In the genomic region with DNA sequence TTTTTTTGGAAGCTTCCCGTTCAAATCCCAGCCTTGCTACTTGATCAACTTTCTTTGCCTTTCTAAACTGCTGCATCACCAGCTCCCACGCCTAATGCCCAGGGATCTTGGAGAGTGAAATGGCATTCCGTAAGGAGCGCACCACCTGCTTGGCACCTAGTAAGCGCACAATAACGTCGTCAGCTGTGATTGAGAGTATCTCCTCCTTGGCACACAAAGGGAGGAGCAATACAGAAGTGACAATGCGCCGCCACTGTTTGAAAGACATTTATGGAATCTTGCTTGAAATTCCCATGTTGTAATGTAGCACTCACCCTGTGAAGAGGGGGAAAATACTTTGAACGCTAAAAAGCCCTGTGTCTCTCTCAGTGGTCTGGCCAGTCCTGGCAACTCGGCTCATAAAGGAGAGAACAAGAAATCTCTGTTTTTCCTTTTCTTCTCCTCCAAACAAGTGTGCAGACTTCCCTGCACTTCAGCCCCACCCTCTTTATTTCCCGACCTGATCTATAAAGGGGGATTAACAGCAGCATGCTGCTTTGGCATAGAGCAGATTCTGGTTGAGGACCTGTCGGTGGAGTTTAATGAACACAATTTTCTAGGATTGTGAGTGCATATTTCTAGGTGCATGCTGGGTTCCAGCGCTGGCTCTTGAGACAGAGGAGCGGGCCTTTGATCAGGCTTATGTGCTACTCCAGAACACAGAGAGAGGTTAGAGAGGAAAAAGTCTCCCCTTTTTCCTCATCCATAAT, we compare ENCODE assay signal across 12 mouse cellular contexts.
DNase-seq lines count a peak whose midpoint lies in the region; ATAC-seq lines count a peak whose summit lies in the region.
"Had no signal": no experiment of that assay in that cellular context is flagged by ENCODE, and none has a peak within 500 bp of the region (broad histone marks: within the 10 kb centered on the region; RNA-seq: fewer than 3 reads in every experiment).

No protein-coding gene starts in this region.

- ATAC-seq in neural tube, embryonic 11.5 days (ENCODE audit: insufficient read depth, low FRiP score, low TSS enrichment): no peak
- peak; percentile 25 for ATAC-seq in forebrain, embryonic 13.5 days
- peak; percentile 38 for ATAC-seq in midbrain, embryonic 11.5 days (ENCODE audit: low FRiP score)
- no peak for ATAC-seq in liver, embryonic 12.5 days
- no peak for ATAC-seq in megakaryocyte progenitor cell, adult 5-6 weeks (replicated peaks; ENCODE audit: poor library complexity)
- no peak for ATAC-seq in megakaryocyte, adult 5-6 weeks (ENCODE audit: poor library complexity, severe bottlenecking)

- DNase-seq in neural tube, embryonic 11.5 days (ENCODE audit: low spot score): no peak
- no peak for DNase-seq in neural tube, embryonic 10.5 days (ENCODE audit: extremely low spot score, low spot score)
- peak; percentile 90 for DNase-seq in midbrain, embryonic 11.5 days (ENCODE audit: low spot score, missing footprints)
- no peak for DNase-seq in adrenal gland, postnatal 25 days
- DNase-seq: gastrocnemius, postnatal 25 days; heart, postnatal 10 days; lung, embryonic 14.5 days; right cerebral cortex, postnatal 14 days had no signal

- no peak overlapping the region for H3K4me2 ChIP-seq in neural tube, embryonic 11.5 days (ENCODE audit: low read depth)
- peak overlapping the region; percentile 45 for H3K4me2 ChIP-seq in forebrain, embryonic 13.5 days
- H3K4me2 ChIP-seq in midbrain, embryonic 11.5 days: peak overlapping the region; percentile 3; the same call in 1 of the 2 replicates
- no peak overlapping the region for H3K4me2 ChIP-seq in liver, embryonic 12.5 days
- H3K4me2 ChIP-seq: lung, embryonic 14.5 days had no signal

- H3K27me3 ChIP-seq in neural tube, embryonic 11.5 days (ENCODE audit: control insufficient read depth, insufficient read depth, low read length): no peaks in the 10 kb centered on the region
- no peaks in the 10 kb centered on the region for H3K27me3 ChIP-seq in forebrain, embryonic 13.5 days
- H3K27me3 ChIP-seq in midbrain, embryonic 11.5 days (ENCODE audit: control insufficient read depth, insufficient read depth, low read length): no peaks in the 10 kb centered on the region
- H3K27me3 ChIP-seq in liver, embryonic 12.5 days (replicated peaks): no peaks in the 10 kb centered on the region; the same call in 1 of the 2 replicates

- H3K4me3 ChIP-seq in neural tube, embryonic 11.5 days (ENCODE audit: low read depth, low read length): no peak overlapping the region
- no peak overlapping the region for H3K4me3 ChIP-seq in forebrain, embryonic 13.5 days
- no peak overlapping the region for H3K4me3 ChIP-seq in midbrain, embryonic 11.5 days (ENCODE audit: low read depth, low read length)
- H3K4me3 ChIP-seq in liver, embryonic 12.5 days: no peak overlapping the region

- no peaks in the 10 kb centered on the region for H3K9me3 ChIP-seq in neural tube, embryonic 11.5 days (ENCODE audit: control insufficient read depth, low read length)
- no peaks in the 10 kb centered on the region for H3K9me3 ChIP-seq in forebrain, embryonic 13.5 days (replicated peaks)
- H3K9me3 ChIP-seq in midbrain, embryonic 11.5 days (ENCODE audit: control insufficient read depth, low read length): no peaks in the 10 kb centered on the region
- no peaks in the 10 kb centered on the region for H3K9me3 ChIP-seq in liver, embryonic 12.5 days (replicated peaks)

- WGBS in neural tube, embryonic 11.5 days: 47% methylated on average over 15 of the region's 15 CpGs
- 10% methylated on average over 15 of the region's 15 CpGs for WGBS in forebrain, embryonic 13.5 days
- WGBS in midbrain, embryonic 11.5 days: 37% methylated on average over 15 of the region's 15 CpGs
- WGBS in liver, embryonic 12.5 days (ENCODE audit: insufficient replicate concordance): 57% methylated on average over 15 of the region's 15 CpGs

- H3K36me3 ChIP-seq in neural tube, embryonic 11.5 days (ENCODE audit: control insufficient read depth, insufficient read depth, low read length): no peaks in the 10 kb centered on the region
- no peaks in the 10 kb centered on the region for H3K36me3 ChIP-seq in forebrain, embryonic 13.5 days (ENCODE audit: poor library complexity, severe bottlenecking)
- H3K36me3 ChIP-seq in midbrain, embryonic 11.5 days (ENCODE audit: control insufficient read depth, insufficient read depth, low read length): no peaks in the 10 kb centered on the region
- H3K36me3 ChIP-seq in liver, embryonic 12.5 days: no peaks in the 10 kb centered on the region

- peaks cover 12% of the 10 kb centered on the region for H3K4me1 ChIP-seq in neural tube, embryonic 11.5 days (ENCODE audit: control insufficient read depth, insufficient read depth, low read length)
- H3K4me1 ChIP-seq in forebrain, embryonic 13.5 days: peaks cover 55% of the 10 kb centered on the region
- H3K4me1 ChIP-seq in midbrain, embryonic 11.5 days (ENCODE audit: control insufficient read depth, insufficient read depth, low read length): peaks cover 41% of the 10 kb centered on the region
- no peaks in the 10 kb centered on the region for H3K4me1 ChIP-seq in liver, embryonic 12.5 days

- H3K27ac ChIP-seq in neural tube, embryonic 11.5 days (ENCODE audit: low read depth, low read length): peak overlapping the region; percentile 11; the same call in 1 of the 2 replicates
- H3K27ac ChIP-seq in forebrain, embryonic 13.5 days: peak overlapping the region; percentile 99
- H3K27ac ChIP-seq in midbrain, embryonic 11.5 days (ENCODE audit: low read depth, low read length): peak overlapping the region; percentile 58
- H3K27ac ChIP-seq in liver, embryonic 12.5 days: no peak overlapping the region

- H3K9ac ChIP-seq in neural tube, embryonic 11.5 days (ENCODE audit: low read length): peak overlapping the region; percentile 39
- H3K9ac ChIP-seq in forebrain, embryonic 13.5 days: peak overlapping the region; percentile 31
- H3K9ac ChIP-seq in midbrain, embryonic 11.5 days (ENCODE audit: low read length): no peak overlapping the region; the same call in 1 of the 2 replicates
- no peak overlapping the region for H3K9ac ChIP-seq in liver, embryonic 12.5 days
- H3K9ac ChIP-seq: lung, embryonic 14.5 days had no signal

Comparison
In these comparisons a context has a peak if more than half of its experiments do, and no peak if none do; other contexts are left out.
1. ATAC-seq: peak in forebrain, embryonic 13.5 days (single experiment) and midbrain, embryonic 11.5 days (single experiment); none in neural tube, embryonic 11.5 days (single experiment), liver, embryonic 12.5 days (single experiment), megakaryocyte progenitor cell, adult 5-6 weeks (single experiment) and megakaryocyte, adult 5-6 weeks (single experiment).
2. H3K4me2 ChIP-seq: peak in forebrain, embryonic 13.5 days (single experiment) and midbrain, embryonic 11.5 days (single experiment); none in neural tube, embryonic 11.5 days (single experiment) and liver, embryonic 12.5 days (single experiment).
3. H3K9ac ChIP-seq: peak in neural tube, embryonic 11.5 days (single experiment) and forebrain, embryonic 13.5 days (single experiment); none in midbrain, embryonic 11.5 days (single experiment) and liver, embryonic 12.5 days (single experiment).